ENCODE assay signal across 21 mouse cellular contexts in genomic region chr8:10895178-10895577, GRCm38 (mm10).
DNase-seq lines count a peak whose midpoint lies in the region; ATAC-seq lines count a peak whose summit lies in the region.
"Had no signal": no experiment of that assay in that cellular context is flagged by ENCODE, and none has a peak within 500 bp of the region (broad histone marks: within the 10 kb centered on the region; RNA-seq: fewer than 3 reads in every experiment).

No protein-coding gene starts in this region.

- no peak overlapping the region for H3K4me3 ChIP-seq in forebrain, embryonic 13.5 days
- H3K4me3 ChIP-seq: embryonic facial prominence, embryonic 13.5 days; embryonic facial prominence, embryonic 15.5 days; erythroblast, embryonic 14.5 days; forebrain, embryonic 10.5 days; forebrain, embryonic 12.5 days; forebrain, embryonic 15.5 days had no signal

- H3K4me2 ChIP-seq in forebrain, embryonic 13.5 days = no peak overlapping the region
- H3K4me2 ChIP-seq: embryonic facial prominence, embryonic 13.5 days; embryonic facial prominence, embryonic 15.5 days; forebrain, embryonic 12.5 days; forebrain, embryonic 15.5 days had no signal

- WGBS in forebrain, embryonic 13.5 days = 63% methylated on average over 2 of the region's 2 CpGs

- DNase-seq in adrenal gland, postnatal 14 days = peak; percentile 31
- no peak for DNase-seq in adrenal gland, postnatal 36 days
- DNase-seq in heart, adult 11 months = peak; percentile 93
- DNase-seq in heart, postnatal 25 days (ENCODE audit: low spot score) = no peak
- DNase-seq in skeletal muscle tissue, adult 2 months (ENCODE audit: low read depth, low spot score) = peak; percentile 47
- DNase-seq: adrenal gland, adult 8-10 months; cerebellum, adult 11 months; cerebellum, adult 18-20 months; cerebellum, adult 8-10 months; cerebellum, adult 9-11 months; cerebellum, postnatal 14 days; cerebellum, postnatal 36 days; embryo, embryonic 11 days; forebrain, postnatal 0 days had no signal

- peaks cover 28% of the 10 kb centered on the region for H3K4me1 ChIP-seq in forebrain, embryonic 13.5 days

- ATAC-seq in forebrain, embryonic 13.5 days = no peak
- ATAC-seq: forebrain, embryonic 15.5 days; forebrain, postnatal 0 days had no signal

- no peaks in the 10 kb centered on the region for H3K36me3 ChIP-seq in forebrain, embryonic 13.5 days (ENCODE audit: poor library complexity, severe bottlenecking)
- H3K36me3 ChIP-seq: embryonic facial prominence, embryonic 13.5 days; embryonic facial prominence, embryonic 15.5 days; forebrain, embryonic 10.5 days; forebrain, embryonic 12.5 days; forebrain, embryonic 15.5 days had no signal

- no peaks in the 10 kb centered on the region for H3K9me3 ChIP-seq in forebrain, embryonic 13.5 days (replicated peaks)
- H3K9me3 ChIP-seq: embryonic facial prominence, embryonic 13.5 days; embryonic facial prominence, embryonic 15.5 days; forebrain, embryonic 10.5 days; forebrain, embryonic 12.5 days; forebrain, embryonic 15.5 days had no signal

- intact Hi-C loops in heart, postnatal 25 days (cut with DNase I) = no loop called here

- H3K27me3 ChIP-seq in forebrain, embryonic 13.5 days = peaks cover 6% of the 10 kb centered on the region; the same call in 1 of the 2 replicates
- H3K27me3 ChIP-seq: embryonic facial prominence, embryonic 13.5 days; embryonic facial prominence, embryonic 15.5 days; forebrain, embryonic 12.5 days; forebrain, embryonic 15.5 days had no signal

- H3K27ac ChIP-seq in forebrain, embryonic 13.5 days = no peak overlapping the region
- H3K27ac ChIP-seq: embryonic facial prominence, embryonic 13.5 days; embryonic facial prominence, embryonic 15.5 days; forebrain, embryonic 10.5 days; forebrain, embryonic 12.5 days; forebrain, embryonic 15.5 days had no signal

- no peak overlapping the region for H3K9ac ChIP-seq in forebrain, embryonic 13.5 days
- H3K9ac ChIP-seq: embryonic facial prominence, embryonic 13.5 days; embryonic facial prominence, embryonic 15.5 days; forebrain, embryonic 12.5 days; forebrain, embryonic 15.5 days; forebrain, postnatal 0 days had no signal

Comparison
In these comparisons a context has a peak if more than half of its experiments do, and no peak if none do; other contexts are left out.
1. DNase-seq: peak in adrenal gland, postnatal 14 days (single experiment), heart, adult 11 months (single experiment) and skeletal muscle tissue, adult 2 months (single experiment); none in adrenal gland, postnatal 36 days (0 of 2) and heart, postnatal 25 days (single experiment).